Mouse (Mus musculus): ENCODE data around the gene Dyrk2.

DNA sequence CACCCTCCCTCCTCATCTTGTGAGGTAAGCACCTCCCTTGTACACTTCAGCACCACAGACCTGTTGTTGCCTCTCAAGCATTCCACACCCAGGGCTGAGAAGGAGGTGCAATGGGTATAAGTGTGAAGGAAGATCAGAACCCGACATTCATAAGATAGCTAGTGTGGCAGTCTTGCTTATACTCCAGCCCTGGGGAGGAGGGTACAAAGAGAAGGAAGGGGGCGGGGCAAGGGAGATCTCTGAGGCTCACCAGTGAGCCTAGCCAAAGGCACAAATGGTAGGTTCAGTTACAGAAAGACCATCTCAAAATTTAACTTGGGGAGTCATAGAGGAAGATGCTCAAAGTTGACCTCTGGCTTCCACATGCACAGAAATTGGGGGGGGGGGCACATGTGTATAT, 14.1 kb upstream of the Dyrk2 start:
- TF ChIP-seq TAL1 (IDR thresholded peaks at IDR 0.05; ENCODE audit: low read length) = no peak
- TF ChIP-seq GATA1 (IDR thresholded peaks at IDR 0.05; ENCODE audit: low read length) = no peak
